Mouse (Mus musculus) heart, postnatal 14 days (tissue): ENCODE results near the gene Trip13. TPM values are rescaled to one million over a fixed set of nuclear protein-coding genes. Genes with fewer than 3 reads are reported as not detected.

Experiments used
- DNase-seq, 2 experiments: peaks; one replicate each; pipeline ENCODE4 v3.0.0; 2021 to 2022
- intact Hi-C: fragments of 180-260 bp; cut with DNase I; formaldehyde crosslinking; loops from one replicate; pipeline ENCODE4 v1.15.1; 2025
- long read RNA-seq, 2 experiments: library from polyadenylated mRNA; stranded (forward); transcript quantifications; one replicate each; pipeline ENCODE4 v2.0.0; 2021
- total RNA-seq, 2 experiments: library from RNA; stranded (reverse); gene quantifications; 2 replicates each; pipeline ENCODE4 v1.2.3; 2021

Trip13 gene
- 1 to 10 TPM in 1 of 2 experiments, under 1 TPM in 1; 0.62 to 1.4 TPM for total RNA-seq
- long read RNA-seq, experiment 1, partial matches to known transcripts: 0 of 3 reads
- long read RNA-seq, experiment 1, other reads (novel, unspliced or antisense): 0 of 3 reads
- long read RNA-seq, experiment 2: 0 reads

- DNase-seq: peak; percentile 94 to 96
- intact Hi-C loops: no loop called here
Measured at GRCm38 (mm10) chr13:73937321-73938176, at the start of gene Trip13, which contains the start of gene Brd9. TSS of gene Trip13 (minus strand) at chr13:73937784. TSS of gene Brd9 (plus strand) at chr13:73937811.

DNA sequence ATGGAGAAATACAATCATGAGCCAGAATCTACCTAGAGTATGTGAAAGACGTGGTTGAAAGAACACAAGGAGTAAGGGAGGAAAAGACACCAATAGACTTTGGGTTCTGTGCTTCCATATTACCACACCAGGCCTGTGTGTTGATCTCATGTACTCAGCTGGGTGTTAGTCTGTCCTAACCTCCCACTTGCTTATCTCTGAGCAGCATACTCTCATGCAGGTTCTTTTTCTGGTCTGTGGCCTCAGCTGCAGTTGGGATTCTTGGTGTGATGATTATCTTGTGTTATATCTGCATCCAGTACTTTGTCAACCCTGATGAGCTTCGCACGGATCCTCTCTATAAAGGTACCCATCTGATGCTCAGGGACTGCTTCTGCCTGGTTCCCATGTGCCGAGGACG is 39.4 kb upstream of the Trip13 start:
- DNase-seq: no peak
- intact Hi-C loops: no loop called here

DNA sequence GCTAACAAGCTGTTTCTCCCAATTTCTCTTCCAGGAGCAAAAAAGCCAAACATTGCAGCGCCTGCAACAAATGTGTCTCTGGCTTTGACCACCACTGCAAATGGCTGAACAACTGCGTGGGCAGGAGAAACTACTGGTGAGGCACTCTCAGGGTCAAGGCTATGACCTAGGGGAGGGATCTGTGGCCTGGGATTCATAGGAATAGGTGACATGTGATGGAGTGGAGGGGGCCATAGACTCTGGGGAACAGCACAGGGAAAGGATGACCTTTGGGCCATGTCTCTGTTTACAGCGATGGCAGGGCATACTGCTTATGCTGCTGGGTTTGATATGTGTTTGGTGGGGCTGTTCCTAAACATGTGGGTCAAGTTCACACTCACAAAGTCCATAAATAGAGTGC is 36.9 kb upstream of the Trip13 start:
- DNase-seq: no peak
- intact Hi-C loops: loop anchor here (5.0 kb wide), 1 partner anchor 123 kb away; no protein-coding TSS in a partner anchor

- intact Hi-C loops: loop anchor here (1.0 to 5.0 kb wide), 2 partner anchors 56 to 127 kb away; no protein-coding TSS in a partner anchor
- peak; percentile 81 to 87 for DNase-seq
Measured at GRCm38 (mm10) chr13:73970545-73971448, 33.2 kb upstream of the Trip13 start.

DNA sequence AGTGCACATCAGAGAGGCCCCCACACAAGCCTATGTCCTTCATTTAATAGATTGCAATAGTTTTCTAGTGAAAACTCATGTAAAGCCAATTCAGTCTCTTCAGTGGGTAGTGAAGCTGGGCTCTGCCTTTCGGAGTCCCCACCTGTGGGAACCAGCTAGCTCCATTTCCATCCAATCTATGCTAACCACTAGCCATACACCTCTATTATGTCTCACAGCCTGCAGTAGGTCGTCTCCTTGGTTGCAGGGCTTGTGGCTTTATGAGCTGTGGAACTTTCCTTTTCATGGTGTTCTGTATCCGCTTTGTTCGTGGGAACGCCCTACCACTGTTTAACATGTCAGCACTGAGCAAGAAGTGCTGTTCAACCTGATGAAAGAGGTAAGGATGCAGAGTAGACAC is 26.0 kb upstream of the Trip13 start, which contains the start of gene Zdhhc11:
TSS of gene Zdhhc11 (plus strand) at position 301 of the 400 bp plus-strand sequence.
- no peak for DNase-seq
- intact Hi-C loops: loop anchor here (10.0 kb wide), 1 partner anchor 211 kb away; no protein-coding TSS in a partner anchor

GRCm38 (mm10) chr13:73961177-73961576 is 23.6 kb upstream of the Trip13 start:
- intact Hi-C loops: loop anchor here (10.0 kb wide), 1 partner anchor 214 kb away; no protein-coding TSS in a partner anchor
- no peak for DNase-seq

DNA sequence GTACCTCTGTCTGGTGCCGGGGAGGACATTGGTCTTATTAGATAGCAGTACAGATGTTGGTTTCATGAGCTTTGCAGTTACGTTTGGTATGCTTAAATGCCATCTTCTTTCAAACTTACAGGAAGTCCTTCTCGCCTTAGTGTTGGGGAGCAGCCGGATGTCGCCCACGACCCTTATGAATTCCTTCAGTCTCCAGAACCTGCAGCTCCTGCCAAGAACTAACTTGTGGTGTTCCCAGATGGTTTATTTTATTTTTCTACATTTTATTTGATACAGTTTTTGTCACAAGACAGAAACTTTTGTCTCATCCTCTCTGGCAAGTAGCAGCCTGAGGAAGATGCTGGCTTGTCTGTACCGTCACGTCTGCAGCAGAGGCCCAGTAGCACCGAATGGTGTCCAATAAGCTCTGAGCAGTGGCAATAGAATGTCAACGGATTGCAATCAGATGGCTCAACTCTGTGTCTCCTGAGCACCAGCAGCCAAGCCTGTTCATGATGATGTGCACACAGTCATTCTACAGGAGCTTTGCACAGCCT is 22.6 kb upstream of the Trip13 start:
- no peak for DNase-seq
- intact Hi-C loops: loop anchor here (10.0 kb wide), 1 partner anchor 215 kb away; no protein-coding TSS in a partner anchor

GRCm38 (mm10) chr13:73955531-73955930 is 17.9 kb upstream of the Trip13 start:
- no peak for DNase-seq
- intact Hi-C loops: no loop called here

DNA sequence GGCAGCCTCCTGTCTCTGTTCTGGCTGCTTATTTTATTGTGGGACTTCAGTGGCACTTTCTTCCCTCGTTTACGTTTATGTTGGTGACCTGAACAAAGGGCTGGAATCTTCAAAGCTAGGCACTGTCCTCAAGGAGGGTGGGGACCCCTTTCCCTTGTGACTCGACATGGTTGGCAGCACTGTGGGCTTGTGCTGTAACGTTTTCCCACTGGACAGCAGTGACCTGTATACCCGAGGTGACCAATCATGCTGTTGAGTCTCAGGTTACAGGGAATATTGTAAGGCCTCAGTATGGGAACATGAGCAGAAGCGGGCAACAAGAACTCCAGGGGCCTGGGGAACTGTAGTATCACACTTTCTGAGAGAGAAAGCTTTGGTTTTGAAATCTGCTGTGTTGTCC is 17.1 kb upstream of the Trip13 start:
- DNase-seq: no peak
- intact Hi-C loops: no loop called here

DNA sequence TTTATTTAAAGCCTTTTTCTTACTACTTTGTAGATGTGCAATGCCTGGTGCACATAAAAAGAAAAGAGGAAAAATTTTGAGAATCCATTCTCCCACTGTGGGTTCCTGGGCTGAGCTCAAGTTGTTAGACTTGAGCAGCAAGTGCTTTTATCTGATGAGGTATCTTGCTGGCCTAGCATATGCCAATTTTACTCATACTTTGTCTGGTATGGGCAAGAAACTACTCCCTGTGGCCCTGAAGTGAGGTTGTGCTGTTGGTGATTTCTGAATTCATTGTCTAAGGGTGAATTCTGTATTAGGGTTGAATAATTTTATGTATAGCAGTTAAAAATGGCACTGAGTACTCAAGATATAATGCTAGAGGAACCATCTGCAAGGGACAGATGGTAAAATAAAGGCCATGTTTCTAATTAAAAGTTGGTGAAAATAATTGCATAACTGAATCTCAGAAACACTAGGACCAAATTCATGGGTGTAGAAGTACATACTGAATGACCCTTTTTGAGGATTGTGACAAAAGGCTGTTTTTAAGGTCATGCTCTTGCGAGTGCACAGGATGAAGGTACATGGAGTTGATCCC is 16.1 kb upstream of the Trip13 start:
- intact Hi-C loops: no loop called here
- DNase-seq: no peak

GRCm38 (mm10) chr13:73944606-73945005 is 7.0 kb upstream of the Trip13 start:
- no peak for DNase-seq
- intact Hi-C loops: no loop called here

DNA sequence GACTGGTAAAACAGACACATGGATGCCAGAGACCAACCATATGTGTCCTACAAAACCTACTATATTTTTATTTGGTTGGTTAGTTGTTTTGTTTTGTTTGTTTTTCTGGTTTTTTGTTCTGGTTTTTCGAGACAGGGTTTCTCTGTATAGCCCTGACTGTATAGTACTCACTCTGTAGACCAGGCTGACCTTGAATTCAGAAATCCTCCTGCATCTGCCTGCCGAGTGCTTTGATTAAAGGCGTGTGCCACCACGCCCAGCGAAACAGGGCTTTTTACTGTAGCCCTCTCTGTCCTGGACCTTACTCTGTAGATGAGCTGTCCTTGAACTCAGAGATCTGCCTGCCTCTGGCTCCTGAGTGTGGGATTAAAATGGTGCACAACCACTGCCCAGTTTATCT is 1.5 kb upstream of the Trip13 start:
- DNase-seq: no peak
- intact Hi-C loops: no loop called here

GRCm38 (mm10) chr13:73938177-73938560 is 585 bp upstream of the Trip13 start:
- DNase-seq: no peak
- intact Hi-C loops: no loop called here

GRCm38 (mm10) chr13:73936938-73937320 is 655 bp downstream of the Trip13 start:
- DNase-seq: no peak
- intact Hi-C loops: no loop called here

DNA sequence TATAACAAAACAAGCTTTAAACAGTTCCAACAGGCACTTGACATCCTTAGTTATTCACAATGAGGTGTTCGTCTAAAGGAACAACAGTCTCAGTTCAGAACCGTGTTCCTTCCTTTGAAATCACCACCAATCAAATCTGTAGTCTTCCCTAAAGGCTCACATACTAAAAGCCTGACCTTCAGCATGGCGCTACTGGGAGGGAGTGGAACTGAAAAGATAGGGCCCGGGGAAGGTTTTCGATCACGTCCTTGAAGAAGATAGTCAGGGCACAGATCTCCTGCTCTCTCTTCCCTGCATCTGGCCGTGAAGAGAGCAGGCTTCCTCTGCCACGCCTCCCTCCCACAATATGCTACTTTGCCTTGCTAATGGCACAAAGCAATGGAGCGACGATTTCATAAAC is 5.4 kb downstream of the Trip13 start:
- DNase-seq: no peak
- intact Hi-C loops: no loop called here

DNA sequence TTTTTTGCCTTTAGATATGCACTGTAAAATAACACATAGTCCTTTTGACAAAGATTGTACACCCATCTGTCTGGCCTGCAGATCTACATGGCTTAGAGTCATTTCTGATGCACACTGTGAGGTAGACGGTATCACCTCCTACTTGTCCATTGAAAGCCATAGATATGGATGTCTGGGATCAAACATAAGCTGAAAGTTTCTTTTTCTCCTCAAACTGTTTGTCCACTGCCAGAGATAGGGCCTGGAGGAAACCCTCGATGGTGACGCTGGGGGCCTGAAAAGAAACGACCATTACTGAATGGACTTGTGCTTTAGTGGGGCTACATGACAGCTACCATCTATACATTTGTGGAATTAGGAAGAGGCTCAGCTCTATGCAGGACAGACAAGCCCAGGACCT is 24.5 kb downstream of the Trip13 start:
- intact Hi-C loops: no loop called here
- DNase-seq: no peak

DNA sequence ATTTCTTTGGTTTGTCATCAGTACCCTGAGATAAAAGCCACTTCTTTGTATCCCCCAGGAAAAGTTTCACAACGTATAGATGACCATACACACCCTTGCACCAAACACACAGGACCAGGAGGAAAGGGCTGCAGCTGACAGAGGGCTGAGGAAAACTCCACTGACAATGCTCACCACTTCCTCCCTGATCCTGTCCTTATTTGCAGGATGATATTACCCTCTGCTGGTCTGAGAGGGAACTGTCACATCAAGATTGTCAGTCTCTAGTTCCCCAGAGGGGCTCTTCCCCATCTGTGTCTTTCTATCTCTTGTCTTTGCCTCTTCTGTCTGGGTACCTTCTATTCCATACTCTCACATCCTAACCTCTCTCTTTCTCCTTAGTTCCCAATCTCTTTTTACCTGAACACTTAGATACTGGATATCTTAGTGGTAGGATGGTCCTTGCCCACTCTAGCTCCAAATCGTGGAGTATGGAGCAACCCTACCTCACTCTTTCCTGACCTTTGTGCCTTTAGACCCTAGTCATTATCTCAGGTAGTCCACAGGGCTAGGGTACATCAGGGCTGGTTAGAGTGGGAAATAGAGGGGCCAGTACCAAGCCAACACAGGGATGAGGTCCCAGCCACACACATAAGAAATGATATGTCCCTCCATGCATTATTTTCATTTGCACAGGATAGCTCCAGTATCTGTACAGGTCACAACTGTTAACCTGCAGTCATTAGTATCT is 29.7 kb downstream of the Trip13 start:
- intact Hi-C loops: loop anchor here (1.0 to 10.0 kb wide), 4 partner anchors 77 to 396 kb away; no protein-coding TSS in a partner anchor
- DNase-seq: peak; percentile 38 to 68

DNA sequence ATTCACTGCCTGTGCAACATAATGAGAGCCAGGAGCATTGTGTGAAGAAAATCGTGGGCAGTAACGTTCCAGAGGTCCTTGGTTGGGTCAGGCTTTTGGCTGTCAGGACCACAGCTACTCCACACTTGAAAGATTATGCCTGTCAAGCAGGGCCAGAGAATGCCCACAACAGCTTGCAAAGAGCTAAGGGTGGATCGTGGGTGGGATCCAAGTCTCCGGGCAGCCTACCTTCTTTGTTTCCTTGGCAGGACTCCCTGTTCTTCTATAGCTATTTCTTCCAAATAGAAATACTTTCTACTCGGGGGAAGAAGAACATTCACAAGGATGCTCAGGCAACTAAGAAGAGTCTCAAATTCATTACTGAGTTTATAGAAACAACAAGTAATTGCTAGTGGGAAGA is 30.4 kb downstream of the Trip13 start:
- intact Hi-C loops: loop anchor here (1.0 to 10.0 kb wide), 4 partner anchors 76 to 395 kb away; no protein-coding TSS in a partner anchor
- no peak for DNase-seq

DNA sequence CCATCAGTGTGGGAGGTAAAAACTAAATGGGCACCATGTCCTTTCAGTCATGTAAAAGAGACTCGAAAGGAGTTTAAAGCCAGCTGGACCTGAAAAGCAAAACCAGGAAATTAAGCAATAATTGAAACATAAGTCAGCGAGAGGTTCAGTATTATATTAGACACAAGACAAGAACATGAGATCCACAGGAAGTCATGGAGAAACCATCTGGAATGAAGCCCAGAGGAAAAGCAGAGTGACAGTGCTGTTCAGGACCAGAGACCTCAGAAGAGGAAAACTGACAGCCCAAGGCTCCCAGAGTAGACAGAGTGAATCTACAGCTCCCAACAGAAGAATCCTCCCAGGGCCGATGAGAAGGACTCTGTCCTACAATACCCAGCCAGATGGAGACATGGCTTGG is 40.0 kb downstream of the Trip13 start:
- no peak for DNase-seq
- intact Hi-C loops: no loop called here
